Mouse (Mus musculus): Measurements from ENCODE around the gene Lyz1.
"Not testable (repeated sequence)": the region's sequence is repeated elsewhere in the genome, so short reads cannot be mapped to it uniquely, and the experiment has no call there.

The Lyz1 gene

DNA sequence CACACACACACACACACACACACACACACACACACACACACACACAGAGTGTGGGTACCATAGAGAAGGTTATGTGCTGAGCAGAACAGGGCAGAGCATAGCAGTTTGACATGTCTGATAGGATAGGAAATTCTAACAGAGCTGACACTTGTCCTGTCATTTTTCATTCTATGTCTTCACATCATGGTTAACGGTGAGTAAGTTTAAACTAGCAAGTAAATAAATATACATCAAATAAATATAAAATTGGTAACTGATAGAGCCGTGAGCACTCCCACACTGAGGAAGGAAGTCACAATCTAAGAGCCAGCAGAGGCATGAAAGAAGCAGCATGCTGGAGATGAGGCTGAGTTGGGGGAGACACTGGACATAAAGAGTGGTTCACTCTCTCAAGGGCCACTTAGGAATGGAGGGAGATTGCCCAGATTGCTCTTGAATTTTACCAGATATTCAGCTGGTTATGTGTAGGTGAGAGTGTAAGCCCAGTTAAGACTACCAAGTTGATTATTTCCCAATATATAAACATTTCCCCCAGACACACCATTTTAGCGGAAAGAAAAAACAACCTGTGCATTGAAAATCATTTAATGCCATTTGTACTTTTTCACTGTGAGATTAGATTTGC, 5.3 kb downstream of the Lyz1 start:
- no peak for DNase-seq (ENCODE audit: low spot score)

DNA sequence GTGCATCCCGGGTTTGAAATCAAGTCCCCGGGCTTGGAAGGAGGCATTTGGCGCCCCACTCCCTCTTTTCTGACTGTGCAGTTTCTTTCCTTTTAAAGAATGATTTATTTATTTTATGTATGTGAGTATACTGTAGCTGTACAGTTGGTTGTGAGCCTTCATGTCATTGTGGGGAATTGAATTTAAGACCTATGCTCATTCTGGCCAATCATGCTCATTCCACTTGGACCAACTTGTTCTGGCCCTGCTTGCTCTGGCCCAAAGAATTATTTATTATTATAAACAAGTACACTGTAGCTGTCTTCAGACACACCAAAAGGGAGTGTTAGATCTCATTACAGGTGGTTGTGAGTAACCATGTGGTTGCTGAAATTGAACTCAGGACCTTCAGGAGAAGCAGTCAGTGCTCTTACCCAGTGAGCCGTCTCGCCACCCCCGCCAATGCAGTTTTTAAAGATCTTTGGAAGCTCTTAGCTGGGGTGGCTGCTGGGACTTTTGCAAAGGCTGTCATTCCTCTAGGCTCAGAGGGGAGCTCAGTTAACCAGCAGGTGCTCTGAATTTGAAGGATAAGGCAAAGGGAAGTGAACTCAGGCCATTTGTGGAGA, 6.2 kb downstream of the Lyz1 start:
- no peak for DNase-seq (ENCODE audit: low spot score)

DNA sequence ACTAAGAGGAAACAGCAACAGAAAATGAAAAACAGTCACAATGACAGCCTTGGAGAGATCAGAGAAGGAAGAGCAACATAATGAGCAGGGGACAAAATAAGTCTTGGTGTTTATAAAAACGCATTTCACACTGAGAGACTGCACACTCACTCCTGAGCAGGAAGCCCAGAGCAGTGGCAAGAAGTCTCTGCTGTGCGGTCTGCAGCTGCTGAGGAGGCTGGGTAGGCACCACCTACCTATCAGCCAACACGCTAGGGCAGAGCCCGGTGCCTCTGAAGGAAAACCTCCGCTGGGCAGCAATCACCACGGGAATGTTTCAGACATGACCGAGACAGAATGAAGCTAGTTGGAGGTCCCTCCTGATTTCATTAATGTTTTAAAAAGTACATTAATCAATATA, 7.1 kb downstream of the Lyz1 start:
- DNase-seq (ENCODE audit: low spot score), result not testable (repeated sequence)

DNA sequence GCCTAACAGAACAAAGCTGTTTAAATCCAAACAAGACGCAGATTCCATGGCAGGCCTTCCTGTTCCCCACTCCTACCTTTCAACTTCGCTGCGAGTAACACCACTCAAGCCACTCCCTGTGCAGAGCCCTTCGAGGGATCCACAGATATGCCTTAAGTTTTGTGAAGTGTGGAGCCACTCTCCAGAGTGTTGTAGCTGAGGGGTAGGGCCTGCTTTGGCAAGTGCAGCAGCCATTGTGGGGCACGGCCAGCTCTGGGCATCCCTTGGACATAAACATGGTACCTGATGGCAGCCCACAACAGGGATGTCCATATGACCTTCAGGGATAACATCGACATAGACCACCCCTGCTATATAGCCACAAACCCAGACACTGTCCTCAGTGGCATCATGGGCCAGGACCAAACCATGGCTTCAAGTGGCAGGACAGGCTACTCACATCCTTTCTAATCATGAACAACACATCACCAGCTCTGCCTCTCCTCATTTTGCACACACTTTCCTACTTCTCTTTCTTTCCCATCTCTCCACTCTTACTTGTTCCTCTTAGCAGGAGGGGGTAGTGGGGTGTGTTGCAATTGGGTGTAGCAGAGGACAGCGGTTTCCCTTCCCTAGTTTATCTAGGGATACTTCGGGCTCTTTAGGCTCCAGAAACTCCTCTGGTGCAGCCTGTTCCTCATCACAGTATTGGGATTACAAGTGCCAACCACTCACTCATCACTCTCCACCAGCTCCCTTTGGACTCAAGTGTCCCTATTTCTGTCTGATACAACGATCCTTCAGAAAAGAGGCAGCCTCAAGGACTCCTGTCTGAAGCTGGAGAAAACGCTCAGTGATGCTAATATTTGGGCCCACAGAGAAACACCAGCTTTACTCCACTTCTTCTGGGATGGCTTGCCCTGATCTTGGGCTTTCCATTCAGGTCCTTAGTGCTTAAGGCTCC, 7.8 kb downstream of the Lyz1 start:
- DNase-seq (ENCODE audit: low spot score), result no peak

DNA sequence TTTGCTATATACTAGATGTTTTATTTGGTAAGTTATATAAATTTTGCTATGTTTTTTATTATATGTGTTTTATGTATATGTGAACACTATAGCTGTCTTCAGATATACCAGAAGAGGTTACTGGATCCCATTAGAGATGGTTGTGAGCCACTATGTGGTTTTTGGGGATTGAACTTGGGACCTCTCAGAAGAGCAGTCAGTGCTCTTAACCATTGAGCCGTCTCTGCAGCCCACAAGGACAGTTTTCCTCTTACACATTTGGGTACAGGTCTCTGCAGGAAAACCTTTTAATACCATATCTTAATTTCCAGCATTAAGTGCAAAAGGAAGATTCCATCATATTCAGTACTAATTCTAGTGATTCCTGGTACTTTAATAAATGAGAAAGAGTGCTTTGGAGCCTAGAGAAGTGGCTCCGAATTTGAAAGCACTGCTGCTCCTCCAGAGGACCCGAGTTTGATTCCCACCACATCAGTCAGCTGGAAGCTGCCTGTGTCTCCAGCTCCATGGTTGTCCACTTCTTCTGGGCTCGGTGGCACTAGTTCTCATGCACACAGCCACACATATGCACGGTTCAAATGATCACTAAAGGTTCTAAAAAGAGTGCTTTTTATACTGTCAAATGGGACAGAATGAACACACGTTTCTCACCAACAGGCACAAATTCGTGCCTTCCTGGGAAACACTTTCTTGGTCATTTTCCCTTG, 8.6 kb downstream of the Lyz1 start:
- DNase-seq (ENCODE audit: low spot score), result no peak

DNA sequence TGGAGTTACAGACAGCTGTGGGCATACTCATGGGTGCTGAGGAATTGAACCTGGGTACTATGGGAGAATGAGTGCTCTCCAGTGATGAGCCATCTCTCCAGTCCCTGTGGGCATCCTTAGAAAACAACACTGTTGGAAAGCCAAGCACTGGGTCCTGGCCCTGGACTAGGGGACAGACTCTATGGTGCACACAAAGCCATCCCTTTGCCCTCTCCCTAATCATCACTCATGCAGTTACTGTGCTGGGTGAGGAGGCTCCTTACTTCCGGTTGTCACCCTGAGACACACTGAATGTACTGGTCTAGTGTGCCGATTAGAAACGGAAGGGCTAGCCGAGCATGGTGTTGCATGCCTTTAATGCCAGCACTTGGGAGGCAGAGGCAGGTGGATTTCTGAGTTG, 9.5 kb downstream of the Lyz1 start:
- DNase-seq (ENCODE audit: low spot score), result not testable (repeated sequence)

DNA sequence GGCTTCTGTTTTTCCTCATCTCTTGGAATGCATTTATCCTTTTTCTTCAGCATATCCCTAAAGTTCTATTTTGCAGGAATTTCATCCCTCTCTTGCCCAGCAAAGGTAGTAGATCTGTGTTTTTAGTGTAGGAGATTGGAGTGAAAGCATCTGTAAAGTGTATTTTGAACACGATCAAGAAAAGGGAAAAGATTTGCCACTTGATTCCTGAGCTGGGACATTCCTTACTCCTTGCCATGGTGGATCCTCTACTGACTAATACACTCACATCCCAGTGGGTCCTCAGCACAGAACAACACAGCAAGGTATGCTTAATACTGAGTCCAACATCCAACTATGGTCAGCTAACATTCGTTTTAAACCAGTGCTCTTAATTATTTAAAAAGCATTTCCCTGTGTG, 10.1 kb downstream of the Lyz1 start:
- DNase-seq (ENCODE audit: low spot score), result no peak

DNA sequence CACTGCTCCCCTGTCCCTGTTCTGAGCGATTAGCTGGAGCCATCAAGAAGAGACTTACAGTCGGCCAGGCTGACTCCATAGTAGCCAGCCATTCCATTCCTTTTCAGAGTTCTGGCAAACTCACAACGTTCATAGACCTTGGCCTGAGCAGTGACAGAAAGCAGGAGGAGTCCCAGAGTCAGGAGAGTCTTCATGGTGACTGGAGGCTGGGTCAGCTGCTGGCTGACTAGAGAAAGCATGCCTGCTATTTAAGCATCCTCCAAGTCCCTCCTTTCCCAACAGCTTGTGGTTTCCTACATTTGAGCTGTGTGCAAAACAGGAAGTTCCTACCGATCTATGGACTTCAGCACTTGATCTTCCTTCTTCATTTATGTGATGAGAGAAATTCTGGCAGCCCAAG, 10.6 kb downstream of the Lyz1 start, which contains the start of gene Lyz2:
Gene Lyz2 (minus strand): TSS at position 273 of the 400 bp plus-strand sequence.
- no peak for DNase-seq (ENCODE audit: low spot score)

DNA sequence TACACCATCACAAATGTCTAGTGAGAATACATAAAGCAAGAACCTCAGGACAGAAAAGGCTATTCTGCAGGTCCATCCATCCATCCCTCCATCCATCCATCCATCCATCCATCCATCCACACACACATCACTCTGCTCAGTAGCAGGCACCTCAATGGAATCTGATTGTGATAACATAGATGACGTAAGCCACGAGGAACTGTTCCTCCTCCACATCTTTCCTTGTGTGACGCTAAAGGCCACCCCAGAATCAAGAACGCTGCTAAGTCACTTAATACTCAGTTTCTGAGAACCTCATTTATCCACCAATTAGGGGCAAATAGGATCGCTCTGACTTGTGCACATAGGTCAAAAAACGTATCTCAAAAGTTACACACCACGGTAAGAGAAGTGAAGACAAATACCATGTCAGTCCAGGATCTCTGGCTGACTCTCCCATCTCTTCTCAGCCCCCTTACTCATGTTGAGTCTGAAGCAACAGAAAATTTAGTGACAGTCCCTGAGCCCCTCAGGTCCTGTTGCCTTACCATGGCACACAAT, 11.2 kb downstream of the Lyz1 start:
- no peak for DNase-seq (ENCODE audit: low spot score)

DNA sequence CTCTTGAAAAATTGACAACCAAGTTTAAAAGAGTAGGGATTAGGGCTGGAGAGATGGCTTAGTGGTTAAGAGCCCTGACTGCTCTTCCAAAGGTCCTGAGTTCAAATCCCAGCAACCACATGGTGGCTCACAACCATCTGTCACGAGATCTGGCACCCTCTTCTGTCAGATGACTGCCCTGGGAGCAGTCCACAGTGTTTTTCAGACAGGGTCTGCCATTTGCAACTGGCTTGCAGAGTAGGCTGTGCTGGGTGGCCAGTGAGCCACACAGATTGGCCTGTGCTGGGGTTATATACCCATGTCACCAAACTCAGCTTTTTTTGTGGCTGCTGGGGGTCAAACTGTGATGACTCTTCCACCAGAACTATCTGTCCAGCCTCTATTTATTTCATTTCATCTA, 12.7 kb downstream of the Lyz1 start:
- no peak for DNase-seq (ENCODE audit: low spot score)

DNA sequence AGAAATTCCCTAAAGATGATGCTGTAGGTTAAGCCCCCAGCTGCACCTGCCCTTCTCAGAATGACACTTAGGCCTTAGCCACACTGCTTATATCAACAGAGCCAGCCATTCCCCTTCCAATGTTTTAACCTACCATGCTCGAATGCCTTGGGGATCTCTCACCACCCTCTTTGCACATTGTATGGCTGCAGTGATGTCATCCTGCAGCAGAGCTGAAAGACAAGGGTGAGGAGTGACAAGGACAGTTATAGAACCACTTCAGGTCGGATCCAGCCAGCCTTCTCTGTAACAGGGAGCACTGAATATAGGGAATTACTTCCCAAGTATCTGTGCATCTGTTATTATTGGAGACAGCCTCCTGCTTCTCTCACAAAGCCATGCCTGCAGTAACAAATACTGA, 14.2 kb downstream of the Lyz1 start:
- not testable (repeated sequence) for DNase-seq (ENCODE audit: low spot score)

DNA sequence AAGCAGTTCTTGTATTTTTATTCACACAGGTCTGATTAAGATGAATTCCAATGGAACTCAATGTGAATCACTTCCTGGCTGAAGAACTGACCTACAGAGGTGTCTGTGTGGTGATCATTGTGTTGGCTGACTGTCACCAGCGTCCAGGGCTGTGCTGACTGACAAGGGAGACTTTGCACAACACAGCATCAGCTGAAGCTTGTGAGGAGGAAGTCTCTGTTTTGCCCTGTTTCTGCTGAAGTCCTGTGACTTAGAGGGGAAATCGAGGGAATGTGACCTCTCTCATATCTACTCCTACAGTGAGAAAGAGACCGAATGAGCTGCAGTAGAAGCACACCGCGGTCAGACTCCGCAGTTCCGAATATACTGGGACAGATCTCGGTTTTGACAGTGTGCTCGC, 14.9 kb downstream of the Lyz1 start:
- DNase-seq (ENCODE audit: low spot score), result not testable (repeated sequence)

DNA sequence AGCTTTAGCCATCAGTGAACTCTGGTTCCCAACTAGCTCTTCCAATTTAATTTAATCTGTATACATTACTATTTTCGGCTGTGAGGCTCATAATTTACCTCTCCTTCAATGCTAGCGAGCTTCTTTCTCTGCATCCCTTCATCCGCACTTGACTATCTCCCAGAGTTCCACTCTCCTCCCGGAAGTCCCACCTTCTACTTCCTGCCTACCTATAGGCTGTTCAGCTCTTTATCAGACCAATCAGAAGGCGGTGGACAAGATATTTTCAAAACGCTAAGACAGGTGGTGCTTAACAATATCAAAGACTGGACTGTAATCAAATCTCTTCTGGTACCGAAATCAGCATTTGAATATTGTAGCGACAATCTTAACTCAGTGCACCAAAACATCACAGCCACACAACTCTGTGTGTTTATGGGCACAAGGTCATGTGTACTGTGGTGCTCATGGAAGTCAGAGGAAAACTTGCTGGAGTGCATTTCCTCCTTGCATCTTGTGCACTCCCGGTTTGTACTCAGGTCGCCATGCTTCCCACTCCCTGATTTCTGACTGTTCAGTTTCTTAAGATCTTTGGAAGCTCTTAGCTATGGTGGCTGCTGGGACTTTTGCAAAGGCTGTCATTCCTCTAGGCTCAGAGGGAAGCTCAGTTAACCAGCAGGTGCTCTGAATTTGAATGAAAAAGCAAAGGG, 16.8 kb downstream of the Lyz1 start:
- no peak for DNase-seq (ENCODE audit: low spot score)

DNA sequence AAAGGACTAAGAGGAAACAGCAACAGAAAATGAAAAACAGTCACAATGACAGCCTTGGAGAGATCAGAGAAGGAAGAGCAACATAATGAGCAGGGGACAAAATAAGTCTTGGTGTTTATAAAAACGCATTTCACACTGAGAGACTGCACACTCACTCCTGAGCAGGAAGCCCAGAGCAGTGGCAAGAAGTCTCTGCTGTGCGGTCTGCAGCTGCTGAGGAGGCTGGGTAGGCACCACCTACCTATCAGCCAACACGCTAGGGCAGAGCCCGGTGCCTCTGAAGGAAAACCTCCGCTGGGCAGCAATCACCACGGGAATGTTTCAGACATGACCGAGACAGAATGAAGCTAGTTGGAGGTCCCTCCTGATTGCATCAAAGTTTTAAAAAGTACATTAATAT, 18.0 kb downstream of the Lyz1 start:
- DNase-seq (ENCODE audit: low spot score), result not testable (repeated sequence)

DNA sequence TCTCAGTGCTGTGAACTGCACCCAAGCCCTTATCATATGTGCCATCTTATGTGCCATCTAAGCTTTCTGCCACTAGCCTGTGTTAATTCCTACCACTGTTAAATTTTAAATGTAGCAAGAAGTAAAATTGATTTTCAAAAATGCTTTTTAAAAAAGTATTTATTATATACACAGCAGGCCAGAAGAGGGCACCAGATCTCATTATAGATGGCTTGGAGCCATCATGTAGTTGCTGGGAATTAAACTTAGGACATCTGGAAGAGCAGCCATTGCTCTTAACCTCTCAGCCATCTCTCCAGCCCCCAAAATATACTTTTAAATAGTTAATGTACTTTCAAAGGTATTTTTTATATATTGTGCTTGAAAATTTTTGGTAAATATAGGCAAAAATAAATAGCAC, 20.6 kb downstream of the Lyz1 start:
- DNase-seq (ENCODE audit: low spot score), result no peak

DNA sequence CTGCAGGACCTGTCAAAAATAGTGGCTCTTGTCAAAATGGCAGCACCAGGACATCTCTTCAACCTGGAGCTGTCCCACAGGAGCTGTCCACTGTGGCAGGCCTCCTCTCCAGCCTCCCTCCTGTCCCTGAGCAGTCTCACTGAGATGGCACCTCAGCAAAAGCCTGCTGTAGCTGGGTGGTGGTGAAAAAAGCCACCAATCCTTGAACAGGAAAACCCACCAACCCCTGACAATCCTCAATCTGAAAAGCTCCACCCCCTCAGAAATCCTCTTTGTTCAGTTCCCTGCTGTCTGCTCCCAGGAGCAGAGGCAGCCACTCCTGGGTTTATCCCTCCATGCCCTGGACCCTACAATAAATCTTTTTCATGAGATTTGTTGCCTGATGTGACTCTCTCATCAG, 32.8 kb downstream of the Lyz1 start:
- no peak for DNase-seq (ENCODE audit: low spot score)

DNA sequence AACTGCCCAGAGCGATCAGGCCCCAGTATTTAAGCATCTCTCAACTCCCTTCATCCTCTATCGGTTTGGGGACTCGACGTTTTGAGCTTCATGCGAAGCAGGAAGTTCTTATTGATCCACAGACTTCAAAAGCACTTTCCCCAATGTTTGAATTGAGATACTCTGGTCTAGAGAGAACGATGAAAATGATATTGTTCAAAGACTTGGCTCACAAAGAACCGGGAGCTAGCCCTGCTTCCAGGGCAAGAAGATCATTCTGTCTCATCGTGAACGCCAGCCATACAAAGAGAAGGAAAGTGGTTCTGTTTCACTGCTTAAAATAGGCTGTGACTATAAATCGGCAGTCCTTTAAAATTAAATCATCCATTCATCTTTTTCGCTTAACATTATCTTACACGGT, 54.1 kb downstream of the Lyz1 start, which contains the start of gene 9530003J23Rik:
Gene 9530003J23Rik (minus strand): TSS at position 101 of the 400 bp plus-strand sequence.
- no peak for DNase-seq (ENCODE audit: low spot score)
